Mouse (Mus musculus): ENCODE results near the gene Gatad2b.
"Not testable (repeated sequence)": the region's sequence is repeated elsewhere in the genome, so short reads cannot be mapped to it uniquely, and the experiment has no call there.

Gatad2b gene

GRCm38 (mm10) chr3:90292345-90293275, at the start of gene Gatad2b:
Gene Gatad2b (plus strand): TSS chr3:90293178.
- peak; percentile 99 for DNase-seq

GRCm38 (mm10) chr3:90245406-90245805, 47.6 kb upstream of the Gatad2b start:
- no peak for DNase-seq

GRCm38 (mm10) chr3:90247630-90247959, 45.4 kb upstream of the Gatad2b start:
- no peak for DNase-seq

GRCm38 (mm10) chr3:90247960-90248745, 44.8 kb upstream of the Gatad2b start, which contains the start of gene Slc39a1:
Gene Slc39a1 (plus strand): TSS chr3:90248172.
- peak; percentile 89 for DNase-seq

- no peak for DNase-seq
Observed at GRCm38 (mm10) chr3:90248746-90249100, 44.3 kb upstream of the Gatad2b start.

- no peak for DNase-seq
Observed at GRCm38 (mm10) chr3:90250791-90251190, 42.2 kb upstream of the Gatad2b start.

GRCm38 (mm10) chr3:90251731-90252226, 41.2 kb upstream of the Gatad2b start:
- DNase-seq = not testable (repeated sequence)

GRCm38 (mm10) chr3:90252659-90253058, 40.3 kb upstream of the Gatad2b start:
- DNase-seq = not testable (repeated sequence)

- DNase-seq = peak; percentile 33
Observed at GRCm38 (mm10) chr3:90253174-90253573, 39.8 kb upstream of the Gatad2b start.

GRCm38 (mm10) chr3:90253653-90254418, 39.1 kb upstream of the Gatad2b start, which contains the start of gene Crtc2:
Gene Crtc2 (plus strand): TSS chr3:90254163.
- peak; percentile 95 for DNase-seq

GRCm38 (mm10) chr3:90254419-90255193, 38.4 kb upstream of the Gatad2b start:
- peak; percentile 41 for DNase-seq

GRCm38 (mm10) chr3:90255194-90255565, 37.8 kb upstream of the Gatad2b start:
- DNase-seq = no peak

- peak; percentile 22 for DNase-seq
Observed at GRCm38 (mm10) chr3:90255784-90256353, 37.1 kb upstream of the Gatad2b start.

- peak; percentile 95 for DNase-seq
Observed at GRCm38 (mm10) chr3:90256731-90257530, 36.0 kb upstream of the Gatad2b start.

- DNase-seq = no peak
Observed at GRCm38 (mm10) chr3:90258521-90258920, 34.5 kb upstream of the Gatad2b start.

GRCm38 (mm10) chr3:90263121-90263771, 29.7 kb upstream of the Gatad2b start:
- peak; percentile 17 for DNase-seq

GRCm38 (mm10) chr3:90264687-90265033, 28.3 kb upstream of the Gatad2b start:
- no peak for DNase-seq

- peak; percentile 94 for DNase-seq
Observed at GRCm38 (mm10) chr3:90265034-90265931, 27.7 kb upstream of the Gatad2b start, which contains the start of gene Dennd4b. Gene Dennd4b (plus strand): TSS chr3:90265185.

Data from cerebellum, adult 8-10 months (tissue).